Mouse (Mus musculus) stomach, embryonic 14.5 days (tissue): Measurements from ENCODE around the gene Npr3. TPM values are rescaled to one million over a fixed set of nuclear protein-coding genes. Genes with fewer than 3 reads are reported as not detected.
A peak's percentile ranks its signal among the peaks of the same experiment; 100 is the strongest.

Experiments used
- ATAC-seq: fragments of 200-750 bp; cut with Nextera tagmentation; 2 replicates; pipeline ENCODE4 v1.8.0; 2017; ENCODE audit warnings: low read depth, moderate TSS enrichment; ENCODE audit not compliant: insufficient number of reproducible peaks, insufficient read depth, low FRiP score
- H3K27ac ChIP-seq: fragments of 300-500 bp; sonication (generic); 2 replicates; pipeline ENCODE4 v1.5.1; 2014; ENCODE audit warnings: mild to moderate bottlenecking, low read length, moderate library complexity, mixed read lengths
- H3K27me3 ChIP-seq: fragments of 300-500 bp; sonication (generic); 2 replicates; pipeline ENCODE4 v1.6.1; 2014; ENCODE audit warnings: low read length, control low read depth, mixed read lengths; ENCODE audit not compliant: control insufficient read depth, insufficient read depth
- H3K36me3 ChIP-seq: fragments of 300-500 bp; sonication (generic); 2 replicates; pipeline ENCODE4 v1.6.1; 2014; ENCODE audit warnings: mild to moderate bottlenecking, control low read depth, low read length, moderate library complexity, mixed read lengths; ENCODE audit not compliant: control insufficient read depth, insufficient read depth
- H3K4me1 ChIP-seq: fragments of 300-500 bp; sonication (generic); 2 replicates; pipeline ENCODE4 v1.6.1; 2014; ENCODE audit warnings: low read length, control low read depth, mixed read lengths; ENCODE audit not compliant: control insufficient read depth, insufficient read depth
- H3K4me2 ChIP-seq: fragments of 300-500 bp; sonication (generic); replicated peaks from 2 replicates; pipeline ENCODE4 v1.6.1; 2014; ENCODE audit warnings: low read depth, low read length, control low read depth
- H3K4me3 ChIP-seq: fragments of 300-500 bp; sonication (generic); 2 replicates; pipeline ENCODE4 v1.5.1; 2014; ENCODE audit warnings: low read depth, low read length, control low read depth
- H3K9ac ChIP-seq: fragments of 300-500 bp; sonication (generic); replicated peaks from 2 replicates; pipeline ENCODE4 v1.6.1; 2014; ENCODE audit warnings: low read depth, mild to moderate bottlenecking, control low read depth, low read length, moderate library complexity, mixed read lengths
- H3K9me3 ChIP-seq: fragments of 300-500 bp; sonication (generic); 2 replicates; pipeline ENCODE4 v1.6.1; 2016; ENCODE audit warnings: low read depth, low read length, control low read depth; ENCODE audit not compliant: control insufficient read depth
- WGBS: fragments of 180-500 bp; shearing (Covaris S2); extraction: QIAGEN DNeasy Blood & Tissue Kit; methylation state at CpG from one replicate; pipeline ENCODE4 v1.1.7; 2014; 5-methylcytosine and 5-hydroxymethylcytosine counted together
- polyA plus RNA-seq: library from polyadenylated mRNA; unstranded; fragments of >200 nt; fragmentation: Nextera tagmentation; extraction: Ambion mirVana; gene quantifications from 2 replicates; pipeline ENCODE4 v1.2.1, GENCODE M21; 2014

Gene Npr3
- polyA plus RNA-seq, 1 experiment from 2014 or later = 5.9 TPM

DNA sequence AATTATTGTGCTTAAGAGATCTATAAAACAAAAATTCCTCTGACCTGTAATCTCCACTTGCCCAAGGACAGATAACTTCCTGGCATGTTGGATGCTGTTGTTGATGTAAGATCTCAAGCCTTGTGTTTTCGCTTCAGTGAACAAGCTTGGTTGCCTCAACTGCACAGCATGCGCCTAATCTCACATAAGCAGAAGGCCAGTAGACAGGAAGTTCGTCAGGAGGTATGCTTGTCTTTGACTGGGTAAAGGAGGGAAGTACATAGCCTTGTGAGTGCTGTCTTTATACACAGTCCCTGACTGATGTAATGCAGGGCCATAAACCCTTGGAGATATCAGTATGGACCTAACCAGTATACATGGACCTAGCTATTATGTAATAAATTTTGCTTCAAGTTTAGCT is 20.7 kb upstream of the Npr3 start:
- 82% methylated on average over 3 of the region's 3 CpGs for WGBS
- Histone ChIP-seq H3K27ac (no peak overlapping the region), H3K27me3 (no peaks in the 10 kb centered on the region), H3K4me2 (no peak overlapping the region), H3K4me3 (no peak overlapping the region), H3K36me3 (no peaks in the 10 kb centered on the region), H3K9ac (no peak overlapping the region), H3K4me1 (no peaks in the 10 kb centered on the region), H3K9me3 (no peaks in the 10 kb centered on the region)
- ATAC-seq = no peak

DNA sequence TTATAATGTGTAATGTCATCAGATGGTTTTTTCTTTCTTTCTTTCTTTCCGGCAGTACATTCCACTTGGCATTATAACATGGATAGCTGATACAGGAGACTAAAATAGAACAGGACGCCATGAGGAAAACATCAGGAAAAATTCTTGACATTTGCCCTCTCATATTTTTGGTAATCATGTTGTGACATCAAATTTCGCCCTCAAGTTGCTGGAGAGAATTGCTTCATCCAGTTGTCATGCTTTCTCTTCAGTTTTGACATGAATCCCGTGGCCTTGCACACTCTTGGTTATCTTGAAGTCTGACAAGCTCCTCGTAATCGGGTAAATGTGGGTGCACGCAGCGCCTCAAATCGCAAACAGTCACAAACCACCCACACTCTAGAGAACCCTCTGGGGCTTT is 7.0 kb upstream of the Npr3 start:
- Histone ChIP-seq H3K27me3 (no peaks in the 10 kb centered on the region), H3K36me3 (no peaks in the 10 kb centered on the region), H3K4me1 (no peaks in the 10 kb centered on the region), H3K27ac (no peak overlapping the region), H3K9me3 (no peaks in the 10 kb centered on the region), H3K4me3 (no peak overlapping the region), H3K9ac (no peak overlapping the region), H3K4me2 (no peak overlapping the region)
- WGBS = 83% methylated on average over 9 of the region's 9 CpGs
- no peak for ATAC-seq

DNA sequence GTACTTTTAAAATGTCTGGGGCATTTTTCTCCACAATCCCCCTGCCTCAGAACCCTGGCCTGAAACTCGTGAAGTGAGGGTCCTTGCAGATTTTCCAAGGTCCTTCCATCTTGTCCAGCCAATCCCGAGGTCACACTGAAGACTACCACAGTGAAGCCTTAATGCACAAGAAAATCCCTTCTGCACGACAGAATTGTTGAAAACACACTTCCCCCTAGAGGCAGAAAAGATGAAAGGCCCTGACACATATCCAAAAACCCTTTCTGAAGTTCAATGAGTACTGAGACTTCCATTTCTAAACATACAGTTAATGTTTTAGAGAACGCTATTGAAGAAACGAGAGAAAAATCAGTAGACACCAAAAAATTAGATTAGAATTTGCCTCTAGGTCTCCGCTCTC is 2.8 kb upstream of the Npr3 start:
- Histone ChIP-seq H3K4me2 (no peak overlapping the region), H3K9ac (no peak overlapping the region), H3K4me1 (peaks cover 9% of the 10 kb centered on the region; the same call in 1 of the 2 replicates), H3K27me3 (no peaks in the 10 kb centered on the region), H3K9me3 (no peaks in the 10 kb centered on the region), H3K4me3 (no peak overlapping the region), H3K36me3 (no peaks in the 10 kb centered on the region), H3K27ac (no peak overlapping the region)
- WGBS = 38% methylated on average over 6 of the region's 6 CpGs
- no peak for ATAC-seq

GRCm38 (mm10) chr15:11908166-11908565 is 1.1 kb upstream of the Npr3 start:
- Histone ChIP-seq H3K36me3 (no peaks in the 10 kb centered on the region), H3K27ac (no peak overlapping the region), H3K27me3 (no peaks in the 10 kb centered on the region), H3K4me1 (peaks cover 9% of the 10 kb centered on the region; the same call in 1 of the 2 replicates), H3K9me3 (no peaks in the 10 kb centered on the region), H3K4me3 (no peak overlapping the region), H3K4me2 (peak overlapping the region; percentile 4), H3K9ac (no peak overlapping the region)
- no peak for ATAC-seq
- WGBS = 10% methylated on average over 11 of the region's 11 CpGs

DNA sequence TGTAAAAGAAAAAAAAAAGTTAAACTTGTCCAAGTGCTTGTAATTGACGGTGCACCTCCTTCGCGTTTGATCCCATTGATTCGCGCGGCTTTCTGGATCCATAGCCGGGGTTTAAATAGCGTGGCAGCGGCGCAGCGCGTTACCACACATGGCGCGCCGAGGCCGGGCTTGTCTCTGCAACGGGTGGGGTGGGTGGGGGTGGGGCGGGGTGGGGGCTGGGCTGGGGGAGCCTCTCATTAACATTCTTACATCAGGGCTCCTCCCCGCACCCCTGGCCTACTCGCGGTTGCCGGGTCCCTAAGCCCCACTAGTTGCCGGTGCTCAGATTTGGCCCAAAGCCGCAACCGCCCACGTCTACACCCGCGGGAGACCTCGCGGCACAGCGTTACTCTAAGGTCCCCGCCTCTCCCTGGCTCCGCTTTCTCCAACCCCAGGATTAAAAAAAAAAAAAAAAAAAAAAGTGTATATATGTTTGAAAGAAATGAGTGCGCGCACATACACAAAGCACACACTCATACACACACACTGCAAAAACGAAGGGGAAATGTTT is 991 bp downstream of the Npr3 start:
- Histone ChIP-seq H3K4me1 (peaks cover 9% of the 10 kb centered on the region; the same call in 1 of the 2 replicates), H3K9ac (peak overlapping the region; percentile 30; the same call in 1 of the 2 replicates), H3K4me2 (peak overlapping the region; percentile 95), H3K9me3 (no peaks in the 10 kb centered on the region), H3K36me3 (no peaks in the 10 kb centered on the region), H3K27me3 (no peaks in the 10 kb centered on the region), H3K4me3 (peak overlapping the region; percentile 59), H3K27ac (peak overlapping the region; percentile 71; the same call in 1 of the 2 replicates)
- under 1% methylated on average over 36 of the region's 36 CpGs for WGBS
- ATAC-seq = peak; percentile 33; the same call in 1 of the 2 replicates

DNA sequence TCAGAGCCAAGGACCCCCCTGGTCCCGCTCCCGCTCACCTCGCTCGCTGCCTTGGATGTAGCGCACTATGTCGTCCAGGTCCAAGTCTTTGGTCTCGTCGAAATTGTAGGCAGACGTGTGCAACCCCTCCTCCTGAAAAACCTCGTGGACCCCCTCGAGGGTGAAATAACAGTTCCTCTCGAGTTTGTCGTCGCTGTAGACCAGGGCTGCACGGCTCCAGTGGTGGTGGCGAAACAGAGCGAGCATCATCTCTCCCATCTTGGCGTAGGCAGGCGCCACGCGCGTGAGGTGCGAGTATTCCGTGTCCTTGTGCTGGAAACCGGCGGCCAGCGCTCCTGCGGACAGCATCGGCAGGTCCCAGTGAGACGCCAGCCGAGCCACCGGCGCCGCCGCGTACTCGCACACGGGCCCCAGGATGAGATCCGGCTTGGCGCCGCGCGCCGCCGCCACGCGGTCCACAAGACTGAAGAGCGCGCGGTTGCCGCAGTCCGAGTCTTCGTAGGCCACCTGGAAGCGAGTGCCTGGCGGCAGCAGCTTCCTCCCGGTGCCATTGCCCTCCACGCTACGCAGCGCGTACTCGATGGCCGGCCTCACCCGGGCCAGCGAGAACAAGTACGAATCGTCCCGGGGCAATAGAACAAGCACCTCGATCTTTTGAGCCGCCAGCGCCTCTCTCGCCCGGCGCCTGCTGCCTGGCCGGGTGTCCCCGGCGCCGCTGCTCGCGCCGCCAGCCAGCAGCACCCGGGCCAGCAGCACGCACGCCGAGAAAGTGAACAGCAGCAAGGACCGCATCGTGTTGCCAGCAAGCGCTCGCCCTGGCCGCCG is 2.0 kb downstream of the Npr3 start:
- H3K27me3 ChIP-seq = no peaks in the 10 kb centered on the region
- under 1% methylated on average over 90 of the region's 90 CpGs for WGBS
- H3K27ac ChIP-seq = peak overlapping the region; percentile 11; the same call in 1 of the 2 replicates
- H3K36me3 ChIP-seq = no peaks in the 10 kb centered on the region
- peak overlapping the region; percentile 95 for H3K4me2 ChIP-seq
- no peak for ATAC-seq
- peak overlapping the region; percentile 22; the same call in 1 of the 2 replicates for H3K9ac ChIP-seq
- peak overlapping the region; percentile 59 for H3K4me3 ChIP-seq
- H3K4me1 ChIP-seq = peaks cover 9% of the 10 kb centered on the region; the same call in 1 of the 2 replicates
- no peaks in the 10 kb centered on the region for H3K9me3 ChIP-seq

DNA sequence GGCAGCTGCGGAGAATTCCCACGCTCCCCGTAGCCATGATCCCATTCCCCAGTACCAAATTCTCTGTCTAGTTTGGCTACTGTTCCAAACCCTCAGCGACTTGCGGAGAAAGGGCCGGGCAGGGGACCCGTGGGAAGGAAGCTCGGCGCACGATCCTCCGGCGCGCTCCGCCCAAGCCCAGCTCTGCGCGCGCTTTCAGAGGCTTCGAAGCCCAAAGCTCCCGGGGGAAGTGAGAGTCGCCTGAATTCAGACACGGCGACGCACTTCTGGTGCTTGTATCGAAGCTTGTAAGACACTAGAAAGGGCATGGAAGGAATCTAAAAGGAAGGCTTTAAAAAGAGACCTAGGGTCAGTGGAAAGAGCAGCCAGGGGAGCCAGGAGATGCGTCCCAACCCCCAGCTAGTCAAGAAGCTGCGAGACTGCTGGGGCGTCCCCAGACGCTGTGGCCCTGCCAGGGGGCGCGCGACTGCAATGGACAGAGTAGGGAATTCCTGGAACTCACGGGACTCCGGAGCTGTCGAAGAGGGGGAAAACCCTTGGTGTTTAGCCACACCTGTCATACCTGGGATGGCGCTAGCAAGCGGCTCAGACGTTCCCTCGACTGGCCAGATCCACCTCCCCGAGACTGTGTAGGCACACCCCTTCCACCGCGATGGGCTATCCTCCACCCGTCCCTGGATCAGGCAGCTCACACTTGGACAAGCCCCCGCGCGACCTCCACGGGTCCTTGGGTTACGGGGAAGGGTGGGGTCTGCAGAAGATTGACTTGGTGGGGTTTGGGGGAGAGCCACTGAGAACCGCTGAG is 2.8 kb downstream of the Npr3 start:
- Histone ChIP-seq H3K36me3 (no peaks in the 10 kb centered on the region), H3K9me3 (no peaks in the 10 kb centered on the region), H3K4me3 (peak overlapping the region; percentile 59), H3K4me1 (peaks cover 9% of the 10 kb centered on the region; the same call in 1 of the 2 replicates), H3K4me2 (peak overlapping the region; percentile 95), H3K9ac (peak overlapping the region; percentile 22; the same call in 1 of the 2 replicates), H3K27me3 (no peaks in the 10 kb centered on the region), H3K27ac (no peak overlapping the region)
- ATAC-seq = peak; percentile 11; the same call in 1 of the 2 replicates
- WGBS = under 1% methylated on average over 48 of the region's 48 CpGs
